Mouse (Mus musculus): ENCODE results near the gene Gbp10.
"Not testable (repeated sequence)": the region's sequence is repeated elsewhere in the genome, so short reads cannot be mapped to it uniquely, and the experiment has no call there.

Gbp10 gene

GRCm38 (mm10) chr5:105239483-105240047, at the start of gene Gbp10:
TSS of gene Gbp10 (minus strand) at chr5:105239533.
- not testable (repeated sequence) for DNase-seq (ENCODE audit: low spot score)

GRCm38 (mm10) chr5:105260673-105261072, 21.3 kb upstream of the Gbp10 start:
- DNase-seq (ENCODE audit: low spot score), result not testable (repeated sequence)

DNA sequence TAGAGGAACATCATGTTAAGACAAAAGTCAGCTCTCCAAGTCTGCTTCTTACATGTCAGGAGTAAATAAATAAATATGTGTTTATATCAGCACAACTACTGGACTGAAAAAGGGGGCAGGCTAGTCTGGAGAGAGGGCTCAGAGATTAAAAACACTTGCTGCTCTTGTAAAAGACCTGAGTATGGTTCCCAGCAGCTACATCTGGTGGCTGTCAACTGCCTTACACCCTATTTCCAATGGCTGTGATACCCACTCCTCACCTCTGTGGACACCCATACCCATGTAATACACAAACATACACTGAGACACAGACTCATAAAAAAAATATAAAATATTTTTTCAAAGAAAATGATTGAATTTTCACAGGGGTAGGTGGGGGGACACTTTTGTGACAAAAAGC, 13.2 kb upstream of the Gbp10 start:
- DNase-seq (ENCODE audit: low spot score), result no peak

DNA sequence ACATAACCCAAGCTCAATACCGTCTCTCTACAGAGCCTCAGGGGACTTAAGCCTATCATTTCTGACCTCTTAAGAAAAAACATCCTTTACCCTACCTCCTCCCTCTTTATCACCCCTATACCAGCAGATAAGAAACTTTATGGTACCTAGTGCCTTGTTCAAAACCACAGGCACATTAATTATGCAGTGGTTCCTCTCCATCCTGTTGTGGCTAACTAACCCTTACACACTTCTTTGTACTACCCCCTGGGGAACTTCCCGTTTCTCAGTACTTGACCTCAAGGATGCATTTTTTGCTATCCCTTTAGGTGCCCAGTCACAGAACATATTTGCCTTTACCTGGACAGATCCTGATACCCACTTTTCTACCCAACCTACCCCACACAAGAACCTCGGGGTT, 5.4 kb upstream of the Gbp10 start:
- DNase-seq (ENCODE audit: low spot score), result not testable (repeated sequence)

- not testable (repeated sequence) for DNase-seq (ENCODE audit: low spot score)
Measured at GRCm38 (mm10) chr5:105240982-105241381, 1.6 kb upstream of the Gbp10 start.

DNA sequence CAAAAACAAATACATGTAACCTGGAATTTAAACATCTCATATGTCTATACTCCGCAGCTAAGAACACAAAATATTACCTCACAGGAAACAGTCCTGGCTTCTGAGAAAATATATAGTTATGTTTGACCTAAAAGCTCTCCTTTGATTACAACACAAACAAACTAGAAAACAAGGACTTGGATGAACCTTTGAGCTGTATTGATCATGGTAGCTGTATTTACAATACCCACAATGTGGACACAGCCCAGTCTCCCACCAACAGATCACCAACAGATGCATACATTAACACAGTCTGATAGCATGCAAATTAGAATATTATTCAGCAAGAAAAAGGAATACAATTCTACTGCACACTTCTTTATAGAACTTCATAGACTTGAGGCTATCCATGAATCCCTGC, 931 bp downstream of the Gbp10 start:
- DNase-seq (ENCODE audit: low spot score), result not testable (repeated sequence)

GRCm38 (mm10) chr5:105236040-105236439, 3.3 kb downstream of the Gbp10 start:
- not testable (repeated sequence) for DNase-seq (ENCODE audit: low spot score)

DNA sequence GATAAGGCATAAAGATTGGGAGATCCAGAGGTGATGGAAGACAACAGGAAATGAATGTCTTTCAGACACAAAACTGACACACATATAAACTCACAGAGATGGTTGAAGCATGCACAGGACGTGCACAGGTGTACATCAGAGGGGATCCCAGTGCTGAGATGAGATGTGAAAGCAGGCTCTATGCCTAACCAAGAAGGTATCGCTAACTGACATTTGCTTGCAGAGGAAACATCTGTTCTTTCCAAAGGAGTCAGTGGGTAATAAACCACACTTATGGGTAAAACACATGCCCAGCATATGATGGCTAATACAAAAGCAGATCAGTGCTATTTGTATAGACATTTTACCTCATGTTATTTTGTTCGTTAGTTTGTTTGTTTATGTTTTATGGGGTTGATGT, 30.4 kb downstream of the Gbp10 start:
- DNase-seq (ENCODE audit: low spot score), result not testable (repeated sequence)

GRCm38 (mm10) chr5:105200791-105201355, 38.5 kb downstream of the Gbp10 start:
- not testable (repeated sequence) for DNase-seq (ENCODE audit: low spot score)

- not testable (repeated sequence) for DNase-seq (ENCODE audit: low spot score)
Measured at GRCm38 (mm10) chr5:105199149-105199548, 40.2 kb downstream of the Gbp10 start.

GRCm38 (mm10) chr5:105197915-105198560, 41.3 kb downstream of the Gbp10 start:
- DNase-seq (ENCODE audit: low spot score), result not testable (repeated sequence)

GRCm38 (mm10) chr5:105196308-105196707, 43.0 kb downstream of the Gbp10 start:
- not testable (repeated sequence) for DNase-seq (ENCODE audit: low spot score)

DNA sequence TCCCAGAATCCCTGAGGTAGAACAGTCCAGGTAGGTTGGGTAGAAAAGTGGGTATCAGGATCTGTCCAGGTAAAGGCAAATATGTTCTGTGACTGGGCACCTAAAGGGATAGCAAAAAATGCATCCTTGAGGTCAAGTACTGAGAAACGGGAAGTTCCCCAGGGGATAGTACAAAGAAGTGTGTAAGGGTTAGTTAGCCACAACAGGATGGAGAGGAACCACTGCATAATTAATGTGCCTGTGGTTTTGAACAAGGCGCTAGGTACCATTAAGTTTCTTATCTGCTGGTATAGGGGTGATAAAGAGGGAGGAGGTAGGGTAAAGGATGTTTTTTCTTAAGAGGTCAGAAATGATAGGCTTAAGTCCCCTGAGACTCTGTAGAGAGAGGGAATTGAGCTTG, 46.8 kb downstream of the Gbp10 start:
- DNase-seq (ENCODE audit: low spot score), result not testable (repeated sequence)

- no peak for DNase-seq (ENCODE audit: low spot score)
Measured at GRCm38 (mm10) chr5:105181446-105181845, 57.9 kb downstream of the Gbp10 start.

Measured in yolk sac, embryonic 10.5 days (tissue).